Comparison of ENCODE assay signal across 27 mouse cellular contexts in genomic region chr14:63014667-63015066, GRCm38 (mm10). TPM values are rescaled to one million over a fixed set of nuclear protein-coding genes. Genes with fewer than 3 reads are reported as not detected.
DNase-seq lines count a peak whose midpoint lies in the region; ATAC-seq lines count a peak whose summit lies in the region.
"Had no signal": no experiment of that assay in that cellular context is flagged by ENCODE, and none has a peak within 500 bp of the region (broad histone marks: within the 10 kb centered on the region; RNA-seq: fewer than 3 reads in every experiment).

No protein-coding gene starts in this region.

- 85% methylated on average over 4 of the region's 4 CpGs for WGBS in hindbrain, embryonic 13.5 days

- H3K4me1 ChIP-seq in hindbrain, embryonic 13.5 days (replicated peaks) = no peaks in the 10 kb centered on the region
- H3K4me1 ChIP-seq: embryonic facial prominence, embryonic 13.5 days; forebrain, embryonic 10.5 days; forebrain, embryonic 15.5 days; heart, embryonic 15.5 days; hindbrain, embryonic 15.5 days had no signal

- no peak overlapping the region for H3K4me2 ChIP-seq in hindbrain, embryonic 13.5 days
- H3K4me2 ChIP-seq: embryonic facial prominence, embryonic 13.5 days; forebrain, embryonic 15.5 days; heart, embryonic 11.5 days; heart, embryonic 15.5 days; hindbrain, embryonic 15.5 days had no signal

- no peak overlapping the region for H3K27ac ChIP-seq in hindbrain, embryonic 13.5 days
- H3K27ac ChIP-seq: embryonic facial prominence, embryonic 13.5 days; forebrain, embryonic 10.5 days; forebrain, embryonic 15.5 days; gastrocnemius, adult 2 months; heart, embryonic 15.5 days; hindbrain, embryonic 15.5 days had no signal

- DNase-seq in adrenal gland, adult 2 months = peak; percentile 12
- no peak for DNase-seq in adrenal gland, adult 8-10 months
- DNase-seq in 416B (ENCODE audit: low read depth) (peak; percentile 21), NIH3T3 (ENCODE audit: low read depth) (peak; percentile 72)
- peak; percentile 18 for DNase-seq in fibroblast of lung, adult 2 months (ENCODE audit: low read depth)
- DNase-seq in heart, adult 8-10 months (ENCODE audit: low spot score) = no peak
- no peak for DNase-seq in gastrocnemius, adult 8-10 months (ENCODE audit: low spot score in 2 of 2)
- DNase-seq: adrenal gland, postnatal 14 days; cerebellum, adult 18-20 months; cerebellum, adult 9-11 months; cerebellum, postnatal 36 days; gastrocnemius, adult 2 months; gastrocnemius, postnatal 36 days; heart, adult 18-20 months; heart, postnatal 14 days; kidney, adult 8-10 months had no signal

- H3K9ac ChIP-seq in hindbrain, embryonic 13.5 days = no peak overlapping the region
- H3K9ac ChIP-seq: embryonic facial prominence, embryonic 13.5 days; forebrain, embryonic 15.5 days; heart, embryonic 15.5 days; hindbrain, embryonic 15.5 days had no signal

- H3K27me3 ChIP-seq in hindbrain, embryonic 13.5 days = no peaks in the 10 kb centered on the region
- H3K27me3 ChIP-seq: embryonic facial prominence, embryonic 13.5 days; forebrain, embryonic 15.5 days; heart, embryonic 15.5 days; hindbrain, embryonic 15.5 days had no signal

- no peaks in the 10 kb centered on the region for H3K9me3 ChIP-seq in hindbrain, embryonic 13.5 days
- H3K9me3 ChIP-seq: embryonic facial prominence, embryonic 13.5 days; forebrain, embryonic 10.5 days; forebrain, embryonic 15.5 days; G1E; heart, embryonic 15.5 days; hindbrain, embryonic 15.5 days had no signal

- no peaks in the 10 kb centered on the region for H3K36me3 ChIP-seq in hindbrain, embryonic 13.5 days
- H3K36me3 ChIP-seq: embryonic facial prominence, embryonic 13.5 days; forebrain, embryonic 10.5 days; forebrain, embryonic 15.5 days; G1E; heart, embryonic 15.5 days; hindbrain, embryonic 15.5 days had no signal

- no peak for ATAC-seq in hindbrain, embryonic 13.5 days (ENCODE audit: low FRiP score)
- ATAC-seq: CD4-positive, CD25-positive, alpha-beta regulatory T cell, adult 4 months; forebrain, embryonic 15.5 days; intestine, embryonic 16.5 days had no signal

- H3K4me3 ChIP-seq in hindbrain, embryonic 13.5 days = no peak overlapping the region
- H3K4me3 ChIP-seq: embryonic facial prominence, embryonic 13.5 days; forebrain, embryonic 10.5 days; forebrain, embryonic 15.5 days; gastrocnemius, adult 2 months; heart, embryonic 15.5 days; hindbrain, embryonic 15.5 days had no signal

RNA-seq across cellular contexts. Expression of gene Defb43, which starts 3.1 kb away (rescaled TPM):
- total RNA-seq in adrenal gland, adult 2 months (2021) = not detected
- not detected in 2 replicates for polyA plus RNA-seq in adrenal gland, adult 2 months (2012; rRNA removed)
- not detected for total RNA-seq in adrenal gland, adult 8-10 months (2022)
- total RNA-seq in heart, adult 8-10 months (2022) = not detected
- polyA plus RNA-seq in hindbrain, embryonic 13.5 days (2015; fragmentation: Nextera tagmentation; extraction: Ambion mirVana) = not detected in 2 replicates
- total RNA-seq in gastrocnemius, adult 8-10 months (2022) = not detected
- total RNA-seq: adrenal gland, postnatal 14 days; G1E; gastrocnemius, adult 2 months; gastrocnemius, postnatal 36 days; heart, adult 18-20 months; heart, postnatal 14 days; hematopoietic stem cell, adult 5-6 weeks had no signal
- polyA plus RNA-seq: CD4-positive, CD25-positive, alpha-beta regulatory T cell, adult 4 months; embryonic facial prominence, embryonic 13.5 days; forebrain, embryonic 10.5 days; forebrain, embryonic 15.5 days; G1E; heart, embryonic 11.5 days; heart, embryonic 15.5 days; hindbrain, embryonic 15.5 days; intestine, embryonic 16.5 days had no signal

RNA-seq across cellular contexts. Expression of gene Defb47, which starts 16.8 kb away (rescaled TPM):
- not detected for total RNA-seq in adrenal gland, adult 2 months (2021)
- polyA plus RNA-seq in adrenal gland, adult 2 months (2012; rRNA removed) = not detected in 2 replicates
- not detected for total RNA-seq in adrenal gland, adult 8-10 months (2022)
- total RNA-seq in heart, adult 8-10 months (2022) = not detected
- not detected in 2 replicates for polyA plus RNA-seq in hindbrain, embryonic 13.5 days (2015; fragmentation: Nextera tagmentation; extraction: Ambion mirVana)
- not detected for total RNA-seq in gastrocnemius, adult 8-10 months (2022)
- total RNA-seq: adrenal gland, postnatal 14 days; G1E; gastrocnemius, adult 2 months; gastrocnemius, postnatal 36 days; heart, adult 18-20 months; heart, postnatal 14 days; hematopoietic stem cell, adult 5-6 weeks had no signal
- polyA plus RNA-seq: CD4-positive, CD25-positive, alpha-beta regulatory T cell, adult 4 months; embryonic facial prominence, embryonic 13.5 days; forebrain, embryonic 10.5 days; forebrain, embryonic 15.5 days; G1E; heart, embryonic 11.5 days; heart, embryonic 15.5 days; hindbrain, embryonic 15.5 days; intestine, embryonic 16.5 days had no signal

RNA-seq across cellular contexts. Expression of gene Defb48, which starts 30.4 kb away (rescaled TPM):
- total RNA-seq in adrenal gland, adult 2 months (2021) = not detected
- polyA plus RNA-seq in adrenal gland, adult 2 months (2012; rRNA removed) = not detected in 2 replicates
- not detected for total RNA-seq in adrenal gland, adult 8-10 months (2022)
- not detected for total RNA-seq in heart, adult 8-10 months (2022)
- not detected in 2 replicates for polyA plus RNA-seq in hindbrain, embryonic 13.5 days (2015; fragmentation: Nextera tagmentation; extraction: Ambion mirVana)
- not detected for total RNA-seq in gastrocnemius, adult 8-10 months (2022)
- total RNA-seq: adrenal gland, postnatal 14 days; G1E; gastrocnemius, adult 2 months; gastrocnemius, postnatal 36 days; heart, adult 18-20 months; heart, postnatal 14 days; hematopoietic stem cell, adult 5-6 weeks had no signal
- polyA plus RNA-seq: CD4-positive, CD25-positive, alpha-beta regulatory T cell, adult 4 months; embryonic facial prominence, embryonic 13.5 days; forebrain, embryonic 10.5 days; forebrain, embryonic 15.5 days; G1E; heart, embryonic 11.5 days; heart, embryonic 15.5 days; hindbrain, embryonic 15.5 days; intestine, embryonic 16.5 days had no signal

RNA-seq across cellular contexts. Expression of gene Defb42, which starts 32.1 kb away (rescaled TPM):
- under 1 TPM; 0.14 to 0.97 TPM for total RNA-seq in adrenal gland, adult 2 months (2021)
- 0.50 and 0.76 TPM in 2 replicates for polyA plus RNA-seq in adrenal gland, adult 2 months (2012; rRNA removed)
- under 1 TPM in 2 of 4 experiments, not detected in 2; 0.56 to 0.62 TPM for total RNA-seq in adrenal gland, adult 8-10 months (2022)
- total RNA-seq in heart, adult 8-10 months (2022) = under 1 TPM in 1 of 4 experiments, not detected in 3; 0.17 TPM
- 0.29 TPM in 1 of 2 replicates, not detected in the other for polyA plus RNA-seq in hindbrain, embryonic 13.5 days (2015; fragmentation: Nextera tagmentation; extraction: Ambion mirVana)
- not detected for total RNA-seq in gastrocnemius, adult 8-10 months (2022)
- total RNA-seq: gastrocnemius, adult 2 months; gastrocnemius, postnatal 36 days; hematopoietic stem cell, adult 5-6 weeks had no signal
- polyA plus RNA-seq: CD4-positive, CD25-positive, alpha-beta regulatory T cell, adult 4 months; embryonic facial prominence, embryonic 13.5 days; forebrain, embryonic 10.5 days; G1E had no signal

RNA-seq across cellular contexts. Expression of gene Defb30, which starts 35.1 kb away (rescaled TPM):
- not detected for total RNA-seq in adrenal gland, adult 2 months (2021)
- polyA plus RNA-seq in adrenal gland, adult 2 months (2012; rRNA removed) = not detected in 2 replicates
- not detected for total RNA-seq in adrenal gland, adult 8-10 months (2022)
- not detected for total RNA-seq in heart, adult 8-10 months (2022)
- polyA plus RNA-seq in hindbrain, embryonic 13.5 days (2015; fragmentation: Nextera tagmentation; extraction: Ambion mirVana) = not detected in 2 replicates
- not detected for total RNA-seq in gastrocnemius, adult 8-10 months (2022)
- total RNA-seq: adrenal gland, postnatal 14 days; G1E; gastrocnemius, adult 2 months; gastrocnemius, postnatal 36 days; heart, adult 18-20 months; heart, postnatal 14 days; hematopoietic stem cell, adult 5-6 weeks had no signal
- polyA plus RNA-seq: CD4-positive, CD25-positive, alpha-beta regulatory T cell, adult 4 months; embryonic facial prominence, embryonic 13.5 days; forebrain, embryonic 10.5 days; forebrain, embryonic 15.5 days; G1E; heart, embryonic 11.5 days; heart, embryonic 15.5 days; hindbrain, embryonic 15.5 days; intestine, embryonic 16.5 days had no signal

Comparison
In these comparisons a context has a peak if more than half of its experiments do, and no peak if none do; other contexts are left out.
1. DNase-seq: peak in adrenal gland, adult 2 months (single experiment), 416B (single experiment), NIH3T3 (single experiment) and fibroblast of lung, adult 2 months (single experiment); none in adrenal gland, adult 8-10 months (single experiment), heart, adult 8-10 months (single experiment) and gastrocnemius, adult 8-10 months (0 of 2).